ENCODE assay signal across 9 mouse cellular contexts in genomic region chr5:146584156-146584477, GRCm38 (mm10). TPM values are rescaled to one million over a fixed set of nuclear protein-coding genes. Genes with fewer than 3 reads are reported as not detected.
DNase-seq lines count a peak whose midpoint lies in the region; ATAC-seq and TF ChIP-seq lines count a peak whose summit lies in the region.
"Had no signal": no experiment of that assay in that cellular context is flagged by ENCODE, and none has a peak within 500 bp of the region (broad histone marks: within the 10 kb centered on the region; RNA-seq: fewer than 3 reads in every experiment).

No protein-coding gene starts in this region.

- no peak for ATAC-seq in heart, embryonic 11.5 days (replicated peaks; ENCODE audit: insufficient number of reproducible peaks, low FRiP score, low TSS enrichment)
- 0 out of 2 replicates have a peak, but pooled peaks have one; percentile 1 for ATAC-seq in granulocyte monocyte progenitor cell, adult 5-6 weeks (replicated peaks; ENCODE audit: poor library complexity, severe bottlenecking)

- H3K9me3 ChIP-seq in heart, embryonic 11.5 days (replicated peaks; ENCODE audit: control insufficient read depth, low read length) = no peaks in the 10 kb centered on the region
- no peaks in the 10 kb centered on the region for H3K9me3 ChIP-seq in ES-Bruce4 (replicated peaks; ENCODE audit: control insufficient read depth, insufficient read depth, low read length, poor library complexity, severe bottlenecking)
- no peaks in the 10 kb centered on the region for H3K9me3 ChIP-seq in midbrain, embryonic 10.5 days (replicated peaks)

- TF ChIP-seq POLR2A in ES-Bruce4 (IDR thresholded peaks at IDR 0.05; ENCODE audit: insufficient read depth, low read length) = no peak

- peak overlapping the region; percentile 92 for H3K4me2 ChIP-seq in heart, embryonic 11.5 days

- H3K9ac ChIP-seq in heart, embryonic 11.5 days (ENCODE audit: low read depth, low read length) = no peak overlapping the region
- H3K9ac ChIP-seq in ES-Bruce4 (ENCODE audit: low read depth, poor library complexity, severe bottlenecking) = no peak overlapping the region

- H3K36me3 ChIP-seq in heart, embryonic 11.5 days (ENCODE audit: control insufficient read depth, insufficient read depth, low read length) = no peaks in the 10 kb centered on the region
- no peaks in the 10 kb centered on the region for H3K36me3 ChIP-seq in ES-Bruce4 (ENCODE audit: control insufficient read depth, insufficient read depth, low read length, poor library complexity, severe bottlenecking)
- H3K36me3 ChIP-seq in midbrain, embryonic 10.5 days = no peaks in the 10 kb centered on the region

- peaks cover 43% of the 10 kb centered on the region for H3K27me3 ChIP-seq in heart, embryonic 11.5 days (ENCODE audit: control insufficient read depth, insufficient read depth, low read length)
- H3K27me3 ChIP-seq in ES-Bruce4 (ENCODE audit: control insufficient read depth, insufficient read depth, low read length, poor library complexity, severe bottlenecking) = no peaks in the 10 kb centered on the region
- H3K27me3 ChIP-seq in midbrain, embryonic 10.5 days (ENCODE audit: low read depth, poor library complexity, severe bottlenecking) = peaks cover 65% of the 10 kb centered on the region

- WGBS in heart, embryonic 11.5 days (ENCODE audit: insufficient replicate concordance) = 9% methylated on average over 10 of the region's 10 CpGs
- WGBS in midbrain, embryonic 10.5 days = 13% methylated on average over 10 of the region's 10 CpGs

- no peak for TF ChIP-seq EP300 in ES-Bruce4 (IDR thresholded peaks at IDR 0.05; ENCODE audit: insufficient read depth, low read depth, low read length)

- TF ChIP-seq CTCF in ES-Bruce4 (IDR thresholded peaks at IDR 0.05; ENCODE audit: low read depth, low read length) = no peak

- H3K4me1 ChIP-seq in heart, embryonic 11.5 days (ENCODE audit: control insufficient read depth, insufficient read depth, low read length) = no peaks in the 10 kb centered on the region
- H3K4me1 ChIP-seq in ES-Bruce4 (ENCODE audit: control insufficient read depth, insufficient read depth, low read length) = no peaks in the 10 kb centered on the region
- H3K4me1 ChIP-seq in midbrain, embryonic 10.5 days = peaks cover 18% of the 10 kb centered on the region

- no peak overlapping the region for H3K27ac ChIP-seq in heart, embryonic 11.5 days (ENCODE audit: low read depth, low read length)
- no peak overlapping the region for H3K27ac ChIP-seq in ES-Bruce4 (ENCODE audit: insufficient read depth, low read length)
- no peak overlapping the region for H3K27ac ChIP-seq in midbrain, embryonic 10.5 days (replicated peaks)

- no peak for DNase-seq in heart, postnatal 4 days
- DNase-seq in midbrain, embryonic 10.5 days (ENCODE audit: low spot score) = no peak
- DNase-seq in adrenal gland, adult 18-20 months (ENCODE audit: low spot score in 2 of 2) = no peak
- no peak for DNase-seq in adrenal gland, postnatal 25 days
- no peak for DNase-seq in lung, postnatal 14 days
- DNase-seq: layer of hippocampus, adult 9-11 months had no signal

- H3K4me3 ChIP-seq in heart, embryonic 11.5 days (ENCODE audit: low read depth, low read length) = peak overlapping the region; percentile 56
- H3K4me3 ChIP-seq in ES-Bruce4 (ENCODE audit: low read depth, low read length) = peak overlapping the region; percentile 59; the same call in 1 of the 2 replicates
- peak overlapping the region; percentile 71 for H3K4me3 ChIP-seq in midbrain, embryonic 10.5 days

RNA-seq across cellular contexts. Expression of gene Gpr12, which starts 0.9 kb away (rescaled TPM):
- polyA plus RNA-seq in heart, embryonic 11.5 days (2014; fragmentation: Nextera tagmentation; extraction: Ambion mirVana) = not detected in 2 replicates
- total RNA-seq in heart, postnatal 4 days (2021) = not detected
- not detected in 2 replicates for polyA plus RNA-seq in ES-Bruce4 (2011; ENCODE audit: insufficient read depth, insufficient read length, low read depth, missing spikeins)
- not detected in 2 replicates for total RNA-seq in granulocyte monocyte progenitor cell, adult 5-6 weeks (2014; fragmentation: Nextera tagmentation)
- not detected in 2 replicates for total RNA-seq in granulocyte monocyte progenitor cell, adult 5-6 weeks (2017)
- polyA plus RNA-seq in midbrain, embryonic 10.5 days (2016; fragmentation: Nextera tagmentation; extraction: Ambion mirVana) = 0.12 and 0.20 TPM in 2 replicates
- under 1 TPM in 1 of 2 experiments, not detected in 1; 0.43 TPM for total RNA-seq in adrenal gland, adult 18-20 months (2021)
- total RNA-seq in adrenal gland, postnatal 25 days (2021) = not detected in 2 replicates

RNA-seq across cellular contexts. Expression of gene Gm3415, which starts 28.2 kb away (rescaled TPM):
- not detected in 2 replicates for polyA plus RNA-seq in heart, embryonic 11.5 days (2014; fragmentation: Nextera tagmentation; extraction: Ambion mirVana)
- not detected for total RNA-seq in heart, postnatal 4 days (2021)
- not detected in 2 replicates for polyA plus RNA-seq in ES-Bruce4 (2011; ENCODE audit: insufficient read depth, insufficient read length, low read depth, missing spikeins)
- total RNA-seq in granulocyte monocyte progenitor cell, adult 5-6 weeks (2014; fragmentation: Nextera tagmentation) = not detected in 2 replicates
- total RNA-seq in granulocyte monocyte progenitor cell, adult 5-6 weeks (2017) = not detected in 2 replicates
- not detected in 2 replicates for polyA plus RNA-seq in midbrain, embryonic 10.5 days (2016; fragmentation: Nextera tagmentation; extraction: Ambion mirVana)
- not detected for total RNA-seq in adrenal gland, adult 18-20 months (2021)
- total RNA-seq in adrenal gland, postnatal 25 days (2021) = not detected in 2 replicates

RNA-seq across cellular contexts. Expression of gene Gm3409, which starts 46.7 kb away (rescaled TPM):
- not detected in 2 replicates for polyA plus RNA-seq in heart, embryonic 11.5 days (2014; fragmentation: Nextera tagmentation; extraction: Ambion mirVana)
- not detected for total RNA-seq in heart, postnatal 4 days (2021)
- not detected in 2 replicates for polyA plus RNA-seq in ES-Bruce4 (2011; ENCODE audit: insufficient read depth, insufficient read length, low read depth, missing spikeins)
- not detected in 2 replicates for total RNA-seq in granulocyte monocyte progenitor cell, adult 5-6 weeks (2014; fragmentation: Nextera tagmentation)
- total RNA-seq in granulocyte monocyte progenitor cell, adult 5-6 weeks (2017) = not detected in 2 replicates
- not detected in 2 replicates for polyA plus RNA-seq in midbrain, embryonic 10.5 days (2016; fragmentation: Nextera tagmentation; extraction: Ambion mirVana)
- total RNA-seq in adrenal gland, adult 18-20 months (2021) = not detected
- not detected in 2 replicates for total RNA-seq in adrenal gland, postnatal 25 days (2021)

RNA-seq across cellular contexts. Expression of gene Gm3404, which starts 58.5 kb away (rescaled TPM):
- not detected in 2 replicates for polyA plus RNA-seq in heart, embryonic 11.5 days (2014; fragmentation: Nextera tagmentation; extraction: Ambion mirVana)
- total RNA-seq in heart, postnatal 4 days (2021) = not detected
- polyA plus RNA-seq in ES-Bruce4 (2011; ENCODE audit: insufficient read depth, insufficient read length, low read depth, missing spikeins) = not detected in 2 replicates
- not detected in 2 replicates for total RNA-seq in granulocyte monocyte progenitor cell, adult 5-6 weeks (2014; fragmentation: Nextera tagmentation)
- total RNA-seq in granulocyte monocyte progenitor cell, adult 5-6 weeks (2017) = not detected in 2 replicates
- not detected in 2 replicates for polyA plus RNA-seq in midbrain, embryonic 10.5 days (2016; fragmentation: Nextera tagmentation; extraction: Ambion mirVana)
- not detected for total RNA-seq in adrenal gland, adult 18-20 months (2021)
- total RNA-seq in adrenal gland, postnatal 25 days (2021) = not detected in 2 replicates
